Mouse (Mus musculus) midbrain, postnatal 0 days (tissue): ENCODE results near the gene Bard1. TPM values are rescaled to one million over a fixed set of nuclear protein-coding genes. Genes with fewer than 3 reads are reported as not detected.

Source experiments
- ATAC-seq: fragments of 200-750 bp; cut with Nextera tagmentation; 2 replicates; pipeline ENCODE4 v1.8.0; 2017; ENCODE audit warnings: moderate number of reproducible peaks, mild to moderate bottlenecking, moderate TSS enrichment, moderate library complexity; ENCODE audit not compliant: low FRiP score
- DNase-seq: peaks from one replicate; pipeline ENCODE4 v3.0.0-alpha.2; 2015; ENCODE audit warnings: low spot score
- H3K27ac ChIP-seq: fragments of 300-500 bp; sonication (generic); 2 replicates; pipeline ENCODE4 v1.5.1; 2014; ENCODE audit warnings: low read depth, mild to moderate bottlenecking, low read length, mixed read lengths
- H3K27me3 ChIP-seq: fragments of 300-500 bp; sonication (generic); 2 replicates; pipeline ENCODE4 v1.6.1; 2014; ENCODE audit warnings: low read length, control low read depth, mixed read lengths; ENCODE audit not compliant: insufficient read depth
- H3K36me3 ChIP-seq: fragments of 300-500 bp; sonication (generic); 2 replicates; pipeline ENCODE4 v1.6.1; 2014; ENCODE audit warnings: low read length, control low read depth, mixed read lengths; ENCODE audit not compliant: insufficient read depth
- H3K4me1 ChIP-seq: fragments of 300-500 bp; sonication (generic); 2 replicates; pipeline ENCODE4 v1.6.1; 2014; ENCODE audit warnings: mild to moderate bottlenecking, control low read depth, antibody characterized with exemption, low read length, mixed read lengths; ENCODE audit not compliant: insufficient read depth
- H3K4me2 ChIP-seq: fragments of 300-500 bp; sonication (generic); 2 replicates; pipeline ENCODE4 v1.6.1; 2014; ENCODE audit warnings: low read depth, mild to moderate bottlenecking, low read length, mixed read lengths; ENCODE audit not compliant: poor library complexity, severe bottlenecking
- H3K4me3 ChIP-seq: fragments of 300-500 bp; sonication (generic); 2 replicates; pipeline ENCODE4 v1.5.1; 2014; ENCODE audit warnings: low read depth, mild to moderate bottlenecking, low read length, moderate library complexity
- H3K9ac ChIP-seq: fragments of 300-500 bp; sonication (generic); replicated peaks from 2 replicates; pipeline ENCODE4 v1.6.1; 2014; ENCODE audit warnings: mild to moderate bottlenecking, low read length, moderate library complexity, mixed read lengths; ENCODE audit not compliant: poor library complexity, severe bottlenecking
- H3K9me3 ChIP-seq: fragments of 300-500 bp; sonication (generic); 2 replicates; pipeline ENCODE4 v1.6.1; 2016; ENCODE audit warnings: low read length, control low read depth
- CTCF ChIP-seq: IDR thresholded peaks from 2 replicates; pipeline ENCODE4 v1.5.1; 2016; ENCODE audit warnings: antibody characterized with exemption, mild to moderate bottlenecking
- WGBS: fragments of 180-500 bp; shearing (Covaris S2); extraction: QIAGEN DNeasy Blood & Tissue Kit; methylation state at CpG from one replicate; pipeline ENCODE4 v1.1.7; 2014; 5-methylcytosine and 5-hydroxymethylcytosine counted together
- polyA plus RNA-seq: library from polyadenylated mRNA; unstranded; fragments of >200 nt; fragmentation: Nextera tagmentation; extraction: Ambion mirVana; gene quantifications from 2 replicates; pipeline ENCODE4 v1.2.1, GENCODE M21; 2015
- total RNA-seq: library from RNA; depleted of rRNA; stranded (reverse); fragments of >200 nt; gene quantifications from 2 replicates; pipeline ENCODE4 v1.2.3, GENCODE M21; 2014; rRNA removed

The Bard1 gene
- total RNA-seq: 1.8 and 2.4 TPM in 2 replicates
- 0.23 and 0.37 TPM in 2 replicates for polyA plus RNA-seq

DNA sequence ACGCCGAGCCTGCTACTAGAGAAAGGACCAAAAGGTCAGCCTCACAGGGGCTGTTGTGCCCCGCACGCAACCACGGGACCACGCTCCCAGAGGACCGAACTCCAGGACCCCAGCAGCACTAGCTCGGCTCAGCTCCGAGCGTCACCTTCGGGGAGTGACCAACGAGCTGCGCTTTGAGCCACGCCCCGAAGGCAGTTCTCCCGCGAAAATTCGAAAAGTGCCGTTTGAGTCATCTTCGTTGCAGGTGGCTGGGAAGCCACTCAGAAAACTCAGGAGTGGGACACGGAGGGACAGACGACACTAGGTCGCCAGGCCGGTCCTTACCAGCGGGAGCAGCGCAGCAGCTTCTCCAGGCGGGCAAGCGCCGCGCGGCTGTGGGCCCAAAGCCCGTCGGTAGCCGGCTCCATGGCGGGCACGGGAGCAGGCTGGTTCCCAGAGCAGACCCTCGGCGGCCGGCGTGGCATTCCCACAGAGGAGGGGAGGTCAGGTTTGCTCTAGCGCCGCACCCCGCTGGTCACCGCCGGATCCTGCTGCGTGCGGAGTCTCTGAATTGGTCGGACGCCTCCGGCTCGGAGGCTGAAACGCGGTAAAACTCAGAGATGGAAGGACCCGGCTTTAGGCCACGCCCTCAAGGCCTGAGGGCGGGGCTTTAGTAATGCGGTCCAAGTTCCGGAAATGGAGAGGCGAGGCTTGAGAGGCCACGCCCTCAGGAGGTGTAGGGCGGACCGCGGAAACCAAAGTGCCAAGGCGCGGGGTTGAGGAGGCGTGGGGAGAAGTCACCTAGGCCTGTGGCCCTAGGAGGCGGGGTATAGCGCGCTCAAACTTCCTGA lies at the start of gene Bard1:
Bard1 (minus strand) TSS at position 803 of the 830 bp plus-strand sequence.
- Histone ChIP-seq H3K4me3 (peak within 1 kb of the TSS; percentile 83), H3K9me3 (no peaks in the 10 kb centered on the region), H3K27me3 (no peaks in the 10 kb centered on the region), H3K4me2 (peak within 1 kb of the TSS; percentile 94), H3K9ac (peak within 1 kb of the TSS; percentile 54), H3K4me1 (no peaks in the 10 kb centered on the region), H3K27ac (no peak within 1 kb of the TSS), H3K36me3 (no peaks in the 10 kb centered on the region)
- whole genome bisulfite sequencing: under 1% methylated on average over 69 of the region's 69 CpGs
- TF ChIP-seq CTCF: no peak
- peak; percentile 92 for ATAC-seq
- DNase-seq: peak; percentile 90

DNA sequence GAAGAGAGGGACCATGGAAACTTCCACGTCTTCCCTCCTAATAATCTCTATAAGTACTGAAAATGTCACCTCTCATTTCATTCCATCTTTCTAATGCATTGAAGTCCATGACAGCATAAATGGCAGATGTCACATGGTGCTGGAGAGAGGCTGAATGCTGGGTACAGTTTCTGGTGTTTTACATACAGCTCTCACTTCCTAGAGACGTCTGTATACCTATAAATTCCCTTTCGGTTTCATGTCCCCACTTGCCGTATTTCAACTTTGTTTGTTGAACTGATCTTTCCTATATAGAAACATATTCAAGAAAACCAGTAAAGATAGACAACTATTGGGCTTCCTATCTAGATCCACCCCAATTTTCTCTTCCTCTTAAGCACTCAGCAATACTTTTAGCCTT lies 24.2 kb upstream of the Bard1 start:
- Histone ChIP-seq H3K4me3 (no peak overlapping the region), H3K9ac (no peak overlapping the region), H3K27me3 (no peaks in the 10 kb centered on the region), H3K4me2 (no peak overlapping the region), H3K27ac (no peak overlapping the region), H3K36me3 (no peaks in the 10 kb centered on the region), H3K9me3 (no peaks in the 10 kb centered on the region), H3K4me1 (no peaks in the 10 kb centered on the region)
- no peak for DNase-seq
- ATAC-seq: no peak
- WGBS: 89% methylated on average over 4 of the region's 4 CpGs
- TF ChIP-seq CTCF: no peak

DNA sequence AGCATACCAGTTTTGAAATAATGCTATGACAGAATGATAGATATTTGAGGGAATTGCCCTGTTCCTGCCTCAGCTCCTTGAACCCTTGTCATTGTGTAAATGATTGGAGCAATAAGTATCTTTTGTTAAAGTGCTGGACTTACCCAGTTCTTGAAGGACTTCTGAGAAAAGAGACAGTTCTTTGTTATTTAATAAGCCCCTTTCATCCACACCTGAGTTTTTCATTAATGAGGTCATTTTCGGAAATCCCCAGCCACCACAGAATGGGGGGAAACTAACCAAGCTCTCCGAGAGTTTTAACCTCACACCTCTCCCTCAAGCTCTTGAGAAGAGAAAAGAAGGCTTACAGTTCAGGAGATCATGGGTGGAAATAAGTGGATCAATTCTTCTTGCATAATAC lies 15.6 kb upstream of the Bard1 start:
- Histone ChIP-seq H3K9me3 (no peaks in the 10 kb centered on the region), H3K4me1 (no peaks in the 10 kb centered on the region), H3K9ac (no peak overlapping the region), H3K4me3 (no peak overlapping the region), H3K27me3 (no peaks in the 10 kb centered on the region), H3K36me3 (no peaks in the 10 kb centered on the region), H3K27ac (no peak overlapping the region), H3K4me2 (no peak overlapping the region)
- no peak for TF ChIP-seq CTCF
- 63% methylated on average over 2 of the region's 2 CpGs for WGBS
- ATAC-seq: no peak
- no peak for DNase-seq

DNA sequence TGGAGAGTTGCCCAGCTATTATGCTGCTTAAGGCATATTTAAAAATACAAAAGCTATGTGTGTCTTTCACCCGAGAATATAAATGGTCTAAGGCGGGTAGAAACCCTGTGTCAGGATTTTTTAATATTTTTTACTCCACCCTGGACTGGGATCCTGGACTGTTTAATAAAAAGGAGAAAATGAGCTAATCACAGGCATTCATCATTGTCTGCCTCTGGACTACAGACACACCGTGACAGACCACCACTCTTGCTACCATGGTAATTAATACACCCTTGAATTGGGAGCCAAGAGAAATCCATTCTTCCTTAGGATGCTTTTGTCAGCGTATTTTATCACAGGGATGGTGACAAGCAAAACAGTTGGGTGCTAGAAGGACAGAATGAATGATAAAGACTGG lies 14.3 kb upstream of the Bard1 start:
- ATAC-seq (no peak), DNase-seq (no peak)
- no peak overlapping the region for H3K27ac ChIP-seq
- no peaks in the 10 kb centered on the region for H3K27me3 ChIP-seq
- no peak overlapping the region for H3K9ac ChIP-seq
- no peaks in the 10 kb centered on the region for H3K4me1 ChIP-seq
- H3K36me3 ChIP-seq: no peaks in the 10 kb centered on the region
- H3K9me3 ChIP-seq: no peaks in the 10 kb centered on the region
- H3K4me2 ChIP-seq: no peak overlapping the region
- 26% methylated on average over 4 of the region's 4 CpGs for WGBS
- TF ChIP-seq CTCF: no peak
- no peak overlapping the region for H3K4me3 ChIP-seq

DNA sequence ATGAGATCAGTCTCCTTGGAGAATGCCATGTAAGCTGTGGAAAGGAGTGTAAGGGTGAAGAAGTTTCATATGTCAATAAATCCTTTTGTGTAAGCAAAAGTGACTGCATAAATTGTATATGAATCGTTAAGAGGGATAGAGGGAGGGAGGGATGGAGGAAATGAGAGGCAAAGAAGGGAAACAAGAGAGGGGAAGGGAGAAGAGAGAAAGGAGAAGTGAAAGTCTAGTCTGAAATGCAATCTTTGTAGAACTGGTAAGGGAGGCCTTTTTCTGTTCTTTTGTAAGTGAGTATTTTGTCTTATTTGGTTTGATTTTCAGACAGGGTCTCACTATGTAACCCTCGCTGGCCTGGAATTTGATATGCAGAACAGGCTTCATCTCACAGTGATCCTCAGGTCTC lies 12.8 kb upstream of the Bard1 start:
- no peak overlapping the region for H3K9ac ChIP-seq
- no peak for TF ChIP-seq CTCF
- WGBS: 92% methylated on average over 2 of the region's 2 CpGs
- H3K4me2 ChIP-seq: no peak overlapping the region
- ATAC-seq (no peak), DNase-seq (no peak)
- H3K27me3 ChIP-seq: no peaks in the 10 kb centered on the region
- no peak overlapping the region for H3K4me3 ChIP-seq
- H3K4me1 ChIP-seq: no peaks in the 10 kb centered on the region
- no peak overlapping the region for H3K27ac ChIP-seq
- no peaks in the 10 kb centered on the region for H3K9me3 ChIP-seq
- H3K36me3 ChIP-seq: no peaks in the 10 kb centered on the region

DNA sequence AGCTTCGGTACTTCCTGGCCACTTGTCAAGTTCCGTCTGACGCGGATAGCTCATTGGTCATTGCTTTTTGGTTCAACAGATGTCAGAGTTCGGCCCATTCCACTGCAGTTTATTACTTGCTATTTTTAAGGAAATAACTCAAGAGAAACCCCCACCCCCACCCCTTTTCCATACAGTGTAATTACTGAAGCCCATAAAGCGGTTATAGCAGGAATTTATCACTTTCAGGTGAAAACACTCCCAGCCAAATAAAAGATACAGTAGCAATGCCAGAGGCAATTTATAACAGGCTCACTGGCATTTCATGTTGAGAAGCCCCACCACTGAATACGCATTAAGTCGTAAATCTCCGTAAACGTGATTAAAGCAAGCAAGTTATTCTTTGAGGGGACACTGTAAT lies 6.9 kb upstream of the Bard1 start:
- no peaks in the 10 kb centered on the region for H3K4me1 ChIP-seq
- no peaks in the 10 kb centered on the region for H3K27me3 ChIP-seq
- H3K4me3 ChIP-seq: no peak overlapping the region
- ATAC-seq: no peak
- H3K4me2 ChIP-seq: no peak overlapping the region
- no peaks in the 10 kb centered on the region for H3K36me3 ChIP-seq
- no peak for DNase-seq
- H3K9me3 ChIP-seq: no peaks in the 10 kb centered on the region
- TF ChIP-seq CTCF: no peak
- no peak overlapping the region for H3K9ac ChIP-seq
- H3K27ac ChIP-seq: no peak overlapping the region
- 51% methylated on average over 10 of the region's 10 CpGs for WGBS
